Mouse (Mus musculus): ENCODE results near the gene Ccdc15. TPM values are rescaled to one million over a fixed set of nuclear protein-coding genes. Genes with fewer than 3 reads are reported as not detected.

Ccdc15 gene
- total and polyA plus RNA-seq, 3 experiments = 3.7 to 4.0 TPM; not detected in 1

- no peak for TF ChIP-seq POLR2A (IDR thresholded peaks at IDR 0.05; ENCODE audit: control insufficient read depth in 1 of 2, insufficient read depth in 1 of 2, low read depth in 1 of 2, low read length in 2 of 2, poor library complexity in 1 of 2)
- TF ChIP-seq MAFK (IDR thresholded peaks at IDR 0.05; ENCODE audit: borderline replicate concordance, low read depth, low read length) = no peak
- no peak for TF ChIP-seq MAZ (IDR thresholded peaks at IDR 0.05; ENCODE audit: low read depth, low read length)
- peak; percentile 83 for TF ChIP-seq MXI1 (IDR thresholded peaks at IDR 0.05; ENCODE audit: low read depth, low read length)
- no peak for TF ChIP-seq ZMIZ1 (IDR thresholded peaks at IDR 0.05; ENCODE audit: low read depth, low read length)
- TF ChIP-seq CHD1 (IDR thresholded peaks at IDR 0.05; ENCODE audit: low read depth, low read length) = no peak
- no peak for TF ChIP-seq GATA1 (IDR thresholded peaks at IDR 0.05; ENCODE audit: low read depth, low read length)
- no peak for TF ChIP-seq GABPA (IDR thresholded peaks at IDR 0.05; ENCODE audit: low read depth, low read length)
- TF ChIP-seq NRF1 (IDR thresholded peaks at IDR 0.05; ENCODE audit: insufficient read depth, low read depth, low read length, poor library complexity, severe bottlenecking) = no peak
These were observed 100.8 kb downstream of the Ccdc15 start (continued) for GRCm38 (mm10) chr9:37247429-37247828.

- Histone ChIP-seq H3K9me3 (replicated peaks; ENCODE audit: insufficient read depth, low read length) (no peaks in the 10 kb centered on the region), H3K4me3 (ENCODE audit: control insufficient read depth in 1 of 2, insufficient read depth in 1 of 2, low read depth in 2 of 2, low read length in 2 of 2) (no peak overlapping the region), H3K27me3 (ENCODE audit: control insufficient read depth in 1 of 2, insufficient read depth in 2 of 2, low read length in 2 of 2) (no peaks in the 10 kb centered on the region), H3K27ac (ENCODE audit: control insufficient read depth, low read depth, low read length) (no peak overlapping the region), H3K36me3 (ENCODE audit: control insufficient read depth in 1 of 2, insufficient read depth in 2 of 2, low read length in 2 of 2) (peaks cover 0 to 22% of the 10 kb centered on the region in 2 experiments; a peak in 2 of 4 replicates), H3K79me2 (ENCODE audit: control insufficient read depth, insufficient read depth, low read length, poor library complexity) (no peaks in the 10 kb centered on the region), H3K9ac (ENCODE audit: control insufficient read depth, low read depth, low read length, poor library complexity, severe bottlenecking) (no peak overlapping the region), H3K4me1 (ENCODE audit: control insufficient read depth in 1 of 2, insufficient read depth in 2 of 2, low read length in 2 of 2) (peaks cover 18 to 43% of the 10 kb centered on the region in 2 experiments)
- TF ChIP-seq USF1 (IDR thresholded peaks at IDR 0.05; ENCODE audit: low read depth, low read length) (no peak), ZNF384 (IDR thresholded peaks at IDR 0.05; ENCODE audit: low read depth, low read length) (no peak), CTCF (IDR thresholded peaks at IDR 0.05 in 2 of 3, conservative IDR thresholded peaks at IDR 0.05 in 1 of 3; ENCODE audit: control insufficient read depth in 1 of 3, insufficient read depth in 1 of 3, low read depth in 2 of 3, low read length in 3 of 3, poor library complexity in 1 of 3, severe bottlenecking in 1 of 3) (no peak), MAX (IDR thresholded peaks at IDR 0.05; ENCODE audit: low read length) (no peak), POLR2A (IDR thresholded peaks at IDR 0.05; ENCODE audit: control insufficient read depth in 1 of 2, insufficient read depth in 1 of 2, low read depth in 1 of 2, low read length in 2 of 2, poor library complexity in 1 of 2) (no peak), MAZ (IDR thresholded peaks at IDR 0.05; ENCODE audit: low read depth, low read length) (no peak)
- DNase-seq (ENCODE audit: low read depth, low spot score) = no peak
These were observed 102.4 kb downstream of the Ccdc15 start for GRCm38 (mm10) chr9:37245810-37246209.

GRCm38 (mm10) chr9:37245404-37245803 is 102.8 kb downstream of the Ccdc15 start:
- H3K79me2 ChIP-seq (ENCODE audit: control insufficient read depth, insufficient read depth, low read length, poor library complexity) = no peaks in the 10 kb centered on the region
- no peak overlapping the region for H3K4me3 ChIP-seq (ENCODE audit: control insufficient read depth in 1 of 2, insufficient read depth in 1 of 2, low read depth in 2 of 2, low read length in 2 of 2)
- no peak for DNase-seq (ENCODE audit: low read depth, low spot score)
- TF ChIP-seq UBTF (IDR thresholded peaks at IDR 0.05; ENCODE audit: borderline replicate concordance, insufficient read depth, low read depth, low read length) (no peak), NRF1 (IDR thresholded peaks at IDR 0.05; ENCODE audit: insufficient read depth, low read depth, low read length, poor library complexity, severe bottlenecking) (no peak), SIN3A (IDR thresholded peaks at IDR 0.05; ENCODE audit: low read length) (no peak), MAX (IDR thresholded peaks at IDR 0.05; ENCODE audit: low read length) (no peak), ZMIZ1 (IDR thresholded peaks at IDR 0.05; ENCODE audit: low read depth, low read length) (no peak), ZKSCAN1 (IDR thresholded peaks at IDR 0.05; ENCODE audit: low read depth, low read length) (no peak), KAT2A (conservative IDR thresholded peaks at IDR 0.05; ENCODE audit: low read depth, low read length) (no peak), EP300 (IDR thresholded peaks at IDR 0.05; ENCODE audit: low read depth in 1 of 2, low read length in 2 of 2) (no peak), HCFC1 (IDR thresholded peaks at IDR 0.05; ENCODE audit: low read depth, low read length) (no peak), BHLHE40 (IDR thresholded peaks at IDR 0.05; ENCODE audit: borderline replicate concordance, low read depth, low read length) (no peak), USF1 (IDR thresholded peaks at IDR 0.05; ENCODE audit: low read depth, low read length) (no peak)
- peaks cover 18 to 43% of the 10 kb centered on the region in 2 experiments for H3K4me1 ChIP-seq (ENCODE audit: control insufficient read depth in 1 of 2, insufficient read depth in 2 of 2, low read length in 2 of 2)
- peaks cover 0 to 22% of the 10 kb centered on the region in 2 experiments; a peak in 2 of 4 replicates for H3K36me3 ChIP-seq (ENCODE audit: control insufficient read depth in 1 of 2, insufficient read depth in 2 of 2, low read length in 2 of 2)
- H3K27me3 ChIP-seq (ENCODE audit: control insufficient read depth in 1 of 2, insufficient read depth in 2 of 2, low read length in 2 of 2) = no peaks in the 10 kb centered on the region
- no peaks in the 10 kb centered on the region for H3K9me3 ChIP-seq (replicated peaks; ENCODE audit: insufficient read depth, low read length)
- no peak overlapping the region for H3K27ac ChIP-seq (ENCODE audit: control insufficient read depth, low read depth, low read length)
- no peak overlapping the region for H3K9ac ChIP-seq (ENCODE audit: control insufficient read depth, low read depth, low read length, poor library complexity, severe bottlenecking)
